Mouse (Mus musculus): Measurements from ENCODE around the gene Mllt10. TPM values are rescaled to one million over a fixed set of nuclear protein-coding genes. Genes with fewer than 3 reads are reported as not detected.

The Mllt10 gene
- polyA plus RNA-seq, 1 experiment, result 75.4 TPM

DNA sequence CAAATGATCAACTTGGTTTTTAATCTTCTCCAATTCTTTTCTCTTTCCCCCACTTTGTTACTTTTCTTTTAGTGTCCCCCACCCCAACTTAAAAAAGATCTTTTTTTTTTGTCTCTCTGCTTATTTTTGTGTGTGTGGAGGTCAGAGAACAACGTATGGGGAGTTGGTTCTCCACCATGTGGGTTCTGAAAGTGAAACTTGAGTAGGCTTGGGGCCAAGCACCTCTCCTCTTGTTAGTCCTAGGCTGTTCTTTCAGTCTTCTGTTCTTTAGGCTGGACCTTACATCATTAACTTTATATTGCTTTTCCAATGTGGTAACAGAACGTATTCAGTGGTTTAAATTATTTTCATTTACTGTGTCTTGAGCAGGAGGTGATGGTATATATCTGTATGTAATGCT lies 40.8 kb downstream of the Mllt10 start:
- 49% methylated on average over 2 of the region's 2 CpGs for WGBS

GRCm38 (mm10) chr2:18100914-18101313 lies 45.9 kb downstream of the Mllt10 start:
- H3K4me1 ChIP-seq (replicated peaks; ENCODE audit: control insufficient read depth, insufficient read depth, low read length), result no peaks in the 10 kb centered on the region
- DNase-seq, result peak; percentile 28
- TF ChIP-seq POLR2A (IDR thresholded peaks at IDR 0.05; ENCODE audit: control insufficient read depth, extremely low read depth, insufficient read depth, low read length, poor library complexity) (no peak), CTCF (IDR thresholded peaks at IDR 0.05; ENCODE audit: borderline replicate concordance, control insufficient read depth, extremely low read depth, insufficient read depth, low read length, poor library complexity) (no peak)
- H3K27me3 ChIP-seq (ENCODE audit: control insufficient read depth, insufficient read depth, low read length), result no peaks in the 10 kb centered on the region
- H3K4me3 ChIP-seq (ENCODE audit: control insufficient read depth, insufficient read depth, low read length), result no peak overlapping the region
- H3K27ac ChIP-seq (ENCODE audit: control insufficient read depth, insufficient read depth, low read length), result no peak overlapping the region
- H3K36me3 ChIP-seq (ENCODE audit: control insufficient read depth, insufficient read depth, low read length), result peaks cover 3% of the 10 kb centered on the region
- WGBS, result 94% methylated on average over 2 of the region's 2 CpGs

More for the DNA sequence above, 40.8 kb downstream of the Mllt10 start:
- Histone ChIP-seq H3K27me3 (ENCODE audit: control insufficient read depth, insufficient read depth, low read length) (no peaks in the 10 kb centered on the region), H3K4me3 (ENCODE audit: control insufficient read depth, insufficient read depth, low read length) (no peak overlapping the region), H3K27ac (ENCODE audit: control insufficient read depth, insufficient read depth, low read length) (no peak overlapping the region), H3K36me3 (ENCODE audit: control insufficient read depth, insufficient read depth, low read length) (peaks cover 11% of the 10 kb centered on the region), H3K4me1 (replicated peaks; ENCODE audit: control insufficient read depth, insufficient read depth, low read length) (no peaks in the 10 kb centered on the region)
- TF ChIP-seq CTCF (IDR thresholded peaks at IDR 0.05; ENCODE audit: borderline replicate concordance, control insufficient read depth, extremely low read depth, insufficient read depth, low read length, poor library complexity) (no peak), POLR2A (IDR thresholded peaks at IDR 0.05; ENCODE audit: control insufficient read depth, extremely low read depth, insufficient read depth, low read length, poor library complexity) (no peak)
- DNase-seq, result no peak

DNA sequence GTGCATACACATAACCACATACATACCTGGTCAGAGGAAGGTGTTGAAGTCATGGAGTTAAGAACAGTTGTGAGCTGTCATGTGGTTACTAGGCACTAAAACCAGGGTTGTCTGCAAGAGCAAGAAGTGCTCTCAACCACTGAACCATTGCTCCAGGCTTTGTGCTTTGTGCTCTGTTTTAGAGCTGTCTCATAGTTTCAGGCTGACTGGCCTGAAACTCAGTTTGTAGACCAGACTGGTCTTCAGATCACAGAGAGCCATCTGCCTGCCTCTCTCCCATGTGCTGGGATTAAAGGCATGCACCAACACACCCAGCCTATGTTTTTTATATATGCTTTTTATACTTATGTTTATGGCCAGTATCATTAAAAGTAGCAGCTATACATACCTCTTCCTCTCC lies 52.5 kb downstream of the Mllt10 start:
- Histone ChIP-seq H3K36me3 (ENCODE audit: control insufficient read depth, insufficient read depth, low read length) (no peaks in the 10 kb centered on the region; the same call in none of the 2 replicates), H3K4me1 (replicated peaks; ENCODE audit: control insufficient read depth, insufficient read depth, low read length) (no peaks in the 10 kb centered on the region), H3K27me3 (ENCODE audit: control insufficient read depth, insufficient read depth, low read length) (no peaks in the 10 kb centered on the region), H3K4me3 (ENCODE audit: control insufficient read depth, insufficient read depth, low read length) (no peak overlapping the region), H3K27ac (ENCODE audit: control insufficient read depth, insufficient read depth, low read length) (no peak overlapping the region)
- no peak for DNase-seq
- no peak for TF ChIP-seq POLR2A (IDR thresholded peaks at IDR 0.05; ENCODE audit: control insufficient read depth, extremely low read depth, insufficient read depth, low read length, poor library complexity)
- no peak for TF ChIP-seq CTCF (IDR thresholded peaks at IDR 0.05; ENCODE audit: borderline replicate concordance, control insufficient read depth, extremely low read depth, insufficient read depth, low read length, poor library complexity)

- DNase-seq, result no peak
- Histone ChIP-seq H3K4me3 (ENCODE audit: control insufficient read depth, insufficient read depth, low read length) (no peak overlapping the region), H3K27me3 (ENCODE audit: control insufficient read depth, insufficient read depth, low read length) (no peaks in the 10 kb centered on the region), H3K27ac (ENCODE audit: control insufficient read depth, insufficient read depth, low read length) (no peak overlapping the region), H3K4me1 (replicated peaks; ENCODE audit: control insufficient read depth, insufficient read depth, low read length) (no peaks in the 10 kb centered on the region), H3K36me3 (ENCODE audit: control insufficient read depth, insufficient read depth, low read length) (peaks cover under 1% of the 10 kb centered on the region)
- TF ChIP-seq POLR2A (IDR thresholded peaks at IDR 0.05; ENCODE audit: control insufficient read depth, extremely low read depth, insufficient read depth, low read length, poor library complexity), result no peak
- TF ChIP-seq CTCF (IDR thresholded peaks at IDR 0.05; ENCODE audit: borderline replicate concordance, control insufficient read depth, extremely low read depth, insufficient read depth, low read length, poor library complexity), result no peak
- WGBS, result 99% methylated on average over 3 of the region's 3 CpGs
Measured at GRCm38 (mm10) chr2:18108214-18108613, 53.2 kb downstream of the Mllt10 start.

- Histone ChIP-seq H3K4me3 (ENCODE audit: control insufficient read depth, insufficient read depth, low read length) (no peak overlapping the region), H3K36me3 (ENCODE audit: control insufficient read depth, insufficient read depth, low read length) (peaks cover 11% of the 10 kb centered on the region), H3K27ac (ENCODE audit: control insufficient read depth, insufficient read depth, low read length) (no peak overlapping the region), H3K4me1 (replicated peaks; ENCODE audit: control insufficient read depth, insufficient read depth, low read length) (0 out of 2 replicates have a peak, but pooled peaks cover 5% of the 10 kb centered on the region), H3K27me3 (ENCODE audit: control insufficient read depth, insufficient read depth, low read length) (no peaks in the 10 kb centered on the region)
- no peak for DNase-seq
- TF ChIP-seq CTCF (IDR thresholded peaks at IDR 0.05; ENCODE audit: borderline replicate concordance, control insufficient read depth, extremely low read depth, insufficient read depth, low read length, poor library complexity), result no peak
- no peak for TF ChIP-seq POLR2A (IDR thresholded peaks at IDR 0.05; ENCODE audit: control insufficient read depth, extremely low read depth, insufficient read depth, low read length, poor library complexity)
Measured at GRCm38 (mm10) chr2:18111411-18111810, 56.4 kb downstream of the Mllt10 start.

GRCm38 (mm10) chr2:18116432-18116831 lies 61.4 kb downstream of the Mllt10 start:
- TF ChIP-seq CTCF (IDR thresholded peaks at IDR 0.05; ENCODE audit: borderline replicate concordance, control insufficient read depth, extremely low read depth, insufficient read depth, low read length, poor library complexity) (no peak), POLR2A (IDR thresholded peaks at IDR 0.05; ENCODE audit: control insufficient read depth, extremely low read depth, insufficient read depth, low read length, poor library complexity) (no peak)
- 0 out of 2 replicates have a peak, but pooled peaks cover 5% of the 10 kb centered on the region for H3K4me1 ChIP-seq (replicated peaks; ENCODE audit: control insufficient read depth, insufficient read depth, low read length)
- 91% methylated on average over 3 of the region's 3 CpGs for WGBS
- no peak overlapping the region for H3K27ac ChIP-seq (ENCODE audit: control insufficient read depth, insufficient read depth, low read length)
- no peak for DNase-seq
- H3K36me3 ChIP-seq (ENCODE audit: control insufficient read depth, insufficient read depth, low read length), result peaks cover 11% of the 10 kb centered on the region
- H3K27me3 ChIP-seq (ENCODE audit: control insufficient read depth, insufficient read depth, low read length), result no peaks in the 10 kb centered on the region
- H3K4me3 ChIP-seq (ENCODE audit: control insufficient read depth, insufficient read depth, low read length), result no peak overlapping the region

DNA sequence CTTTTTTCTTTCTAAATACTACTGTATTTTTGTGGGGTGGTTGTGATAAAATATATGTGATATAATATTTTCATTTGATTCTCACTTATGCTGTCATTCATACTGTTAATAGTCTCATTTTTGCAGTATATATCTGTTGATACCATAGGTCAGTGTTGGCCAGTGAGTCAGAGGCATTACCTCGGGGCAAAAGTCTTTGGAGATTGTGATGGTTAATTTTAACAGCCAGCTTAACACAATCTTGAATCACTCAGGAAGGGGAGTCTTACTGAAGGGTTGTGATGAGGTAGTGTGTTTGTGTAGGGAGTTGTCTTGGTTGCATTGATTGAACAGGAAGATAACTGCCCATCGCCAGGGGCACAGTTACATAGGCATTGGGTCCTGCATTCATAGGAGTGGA lies 83.1 kb downstream of the Mllt10 start:
- WGBS, result 95% methylated on average over 2 of the region's 2 CpGs
- peaks cover 24% of the 10 kb centered on the region for H3K36me3 ChIP-seq (ENCODE audit: control insufficient read depth, insufficient read depth, low read length)
- TF ChIP-seq POLR2A (IDR thresholded peaks at IDR 0.05; ENCODE audit: control insufficient read depth, extremely low read depth, insufficient read depth, low read length, poor library complexity) (no peak), CTCF (IDR thresholded peaks at IDR 0.05; ENCODE audit: borderline replicate concordance, control insufficient read depth, extremely low read depth, insufficient read depth, low read length, poor library complexity) (no peak)

More for the DNA sequence above, 83.1 kb downstream of the Mllt10 start:
- Histone ChIP-seq H3K4me3 (ENCODE audit: control insufficient read depth, insufficient read depth, low read length) (no peak overlapping the region), H3K27ac (ENCODE audit: control insufficient read depth, insufficient read depth, low read length) (no peak overlapping the region), H3K4me1 (replicated peaks; ENCODE audit: control insufficient read depth, insufficient read depth, low read length) (no peaks in the 10 kb centered on the region), H3K27me3 (ENCODE audit: control insufficient read depth, insufficient read depth, low read length) (no peaks in the 10 kb centered on the region)
- DNase-seq, result no peak
